Mouse (Mus musculus) kidney, adult 2 months (tissue): ENCODE measurements at regions not wholly inside any gene's neighbourhood (a gene's known extent, or its start where the extent isn't known, plus 50 kb on each side); places are given as distances from the start of the nearest gene placed in this dataset.

ENCODE experiments used
- CTCF ChIP-seq: fragments of 200-500 bp; conservative IDR thresholded peaks from 2 replicates; pipeline ENCODE4 v1.5.1; 2011; ENCODE audit warnings: low read depth, mild to moderate bottlenecking, control low read depth, low read length, moderate library complexity, mixed read lengths; ENCODE audit not compliant: insufficient read depth, insufficient read length
- POLR2A ChIP-seq: fragments of 200-500 bp; IDR thresholded peaks from one replicate; pipeline ENCODE4 v1.6.1; 2011; ENCODE audit warnings: low read depth, low read length, control low read depth

DNA sequence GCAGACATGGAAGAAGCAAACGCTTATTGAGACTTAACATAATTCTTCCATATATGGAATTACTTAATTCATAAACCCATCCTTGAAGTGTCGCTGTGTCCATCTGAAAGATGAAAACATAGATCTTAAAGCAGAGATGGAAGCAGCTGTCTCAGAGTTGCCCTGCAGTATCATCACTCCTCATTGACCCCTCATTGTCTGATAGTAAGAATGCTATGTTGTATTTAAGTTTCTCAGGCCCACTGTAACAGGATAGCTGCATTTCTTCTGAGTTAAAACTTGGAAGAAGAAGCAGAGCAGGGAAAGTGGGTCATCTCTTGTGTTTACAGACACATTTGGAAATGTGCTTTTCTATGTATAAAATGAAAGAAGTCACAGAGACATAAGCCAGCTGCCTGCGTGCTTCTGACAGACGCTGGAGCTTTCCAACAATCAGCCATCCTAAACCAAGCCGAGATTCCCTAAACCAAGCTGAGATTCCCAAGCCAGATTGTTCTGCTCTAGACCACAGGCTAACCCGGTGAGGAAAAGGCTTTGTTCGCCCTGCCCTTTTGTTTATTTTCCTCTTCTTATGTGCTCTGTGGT lies 440.1 kb upstream of the Klf4 start:
- TF ChIP-seq CTCF (no peak), POLR2A (no peak)
